Mouse (Mus musculus): ENCODE results near the gene 1810046K07Rik. TPM values are rescaled to one million over a fixed set of nuclear protein-coding genes. Genes with fewer than 3 reads are reported as not detected.
A peak's percentile ranks its signal among the peaks of the same experiment; 100 is the strongest.

1810046K07Rik gene
- polyA plus RNA-seq, 1 experiment from 2014 or later: not detected

GRCm38 (mm10) chr9:51293541-51293940 is 35.2 kb downstream of the 1810046K07Rik start:
- no peaks in the 10 kb centered on the region for H3K9me3 ChIP-seq (ENCODE audit: control insufficient read depth, low read length)
- ATAC-seq (ENCODE audit: insufficient number of reproducible peaks, insufficient read depth, low FRiP score, low read depth): no peak
- no peaks in the 10 kb centered on the region for H3K4me1 ChIP-seq (ENCODE audit: control insufficient read depth in 2 of 2, insufficient read depth in 2 of 2, low read length in 2 of 2)
- no peak overlapping the region for H3K4me2 ChIP-seq (ENCODE audit: low read length)
- no peaks in the 10 kb centered on the region for H3K36me3 ChIP-seq (ENCODE audit: control insufficient read depth, insufficient read depth, low read length)
- H3K4me3 ChIP-seq (ENCODE audit: control insufficient read depth in 1 of 2, insufficient read depth in 1 of 2, low read depth in 1 of 2, low read length in 2 of 2): no peak overlapping the region
- H3K9ac ChIP-seq (ENCODE audit: low read length): no peak overlapping the region; the same call in 1 of the 2 replicates
- H3K27me3 ChIP-seq (ENCODE audit: control insufficient read depth, insufficient read depth, low read length): no peaks in the 10 kb centered on the region
- H3K27ac ChIP-seq (replicated peaks in 1 of 2; ENCODE audit: control insufficient read depth in 1 of 2, insufficient read depth in 1 of 2, low read depth in 2 of 2, low read length in 2 of 2): no peak overlapping the region
- 67% methylated on average over 8 of the region's 8 CpGs for WGBS

- Histone ChIP-seq H3K4me3 (ENCODE audit: control insufficient read depth in 1 of 2, insufficient read depth in 1 of 2, low read depth in 1 of 2, low read length in 2 of 2) (no peak overlapping the region), H3K4me1 (ENCODE audit: control insufficient read depth in 2 of 2, insufficient read depth in 2 of 2, low read length in 2 of 2) (no peaks in the 10 kb centered on the region), H3K27ac (replicated peaks in 1 of 2; ENCODE audit: control insufficient read depth in 1 of 2, insufficient read depth in 1 of 2, low read depth in 2 of 2, low read length in 2 of 2) (no peak overlapping the region), H3K9ac (ENCODE audit: low read length) (no peak overlapping the region), H3K27me3 (ENCODE audit: control insufficient read depth, insufficient read depth, low read length) (no peaks in the 10 kb centered on the region), H3K4me2 (ENCODE audit: low read length) (no peak overlapping the region), H3K9me3 (ENCODE audit: control insufficient read depth, low read length) (no peaks in the 10 kb centered on the region), H3K36me3 (ENCODE audit: control insufficient read depth, insufficient read depth, low read length) (no peaks in the 10 kb centered on the region)
- WGBS: 26% methylated on average over 4 of the region's 4 CpGs
- no peak; the same call in 1 of the 2 replicates for ATAC-seq (ENCODE audit: insufficient number of reproducible peaks, insufficient read depth, low FRiP score, low read depth)
These were observed 36.0 kb downstream of the 1810046K07Rik start for GRCm38 (mm10) chr9:51292674-51293073.

- Histone ChIP-seq H3K9ac (ENCODE audit: low read length) (no peak overlapping the region), H3K36me3 (ENCODE audit: control insufficient read depth, insufficient read depth, low read length) (no peaks in the 10 kb centered on the region), H3K4me3 (ENCODE audit: control insufficient read depth in 1 of 2, insufficient read depth in 1 of 2, low read depth in 1 of 2, low read length in 2 of 2) (no peak overlapping the region), H3K4me2 (ENCODE audit: low read length) (no peak overlapping the region), H3K9me3 (ENCODE audit: control insufficient read depth, low read length) (no peaks in the 10 kb centered on the region), H3K27me3 (ENCODE audit: control insufficient read depth, insufficient read depth, low read length) (no peaks in the 10 kb centered on the region), H3K27ac (replicated peaks in 1 of 2; ENCODE audit: control insufficient read depth in 1 of 2, insufficient read depth in 1 of 2, low read depth in 2 of 2, low read length in 2 of 2) (no peak overlapping the region), H3K4me1 (ENCODE audit: control insufficient read depth in 2 of 2, insufficient read depth in 2 of 2, low read length in 2 of 2) (no peaks in the 10 kb centered on the region)
- 59% methylated on average over 4 of the region's 4 CpGs for WGBS
- ATAC-seq (ENCODE audit: insufficient number of reproducible peaks, insufficient read depth, low FRiP score, low read depth): no peak
These were observed 37.7 kb downstream of the 1810046K07Rik start for GRCm38 (mm10) chr9:51290980-51291379.

GRCm38 (mm10) chr9:51286079-51286478 is 42.6 kb downstream of the 1810046K07Rik start:
- Histone ChIP-seq H3K9me3 (ENCODE audit: control insufficient read depth, low read length) (no peaks in the 10 kb centered on the region), H3K4me2 (ENCODE audit: low read length) (no peak overlapping the region), H3K4me3 (ENCODE audit: control insufficient read depth in 1 of 2, insufficient read depth in 1 of 2, low read depth in 1 of 2, low read length in 2 of 2) (no peak overlapping the region), H3K9ac (ENCODE audit: low read length) (no peak overlapping the region), H3K36me3 (ENCODE audit: control insufficient read depth, insufficient read depth, low read length) (no peaks in the 10 kb centered on the region), H3K27me3 (ENCODE audit: control insufficient read depth, insufficient read depth, low read length) (no peaks in the 10 kb centered on the region; the same call in 1 of the 2 replicates), H3K4me1 (ENCODE audit: control insufficient read depth in 2 of 2, insufficient read depth in 2 of 2, low read length in 2 of 2) (no peaks in the 10 kb centered on the region), H3K27ac (replicated peaks in 1 of 2; ENCODE audit: control insufficient read depth in 1 of 2, insufficient read depth in 1 of 2, low read depth in 2 of 2, low read length in 2 of 2) (no peak overlapping the region)
- ATAC-seq (ENCODE audit: insufficient number of reproducible peaks, insufficient read depth, low FRiP score, low read depth): no peak
- WGBS: 39% methylated on average over 2 of the region's 2 CpGs

GRCm38 (mm10) chr9:51278500-51279381 is 50.0 kb downstream of the 1810046K07Rik start, which contains the start of gene Colca2:
TSS of gene Colca2 (minus strand) at chr9:51278569.
- under 1% methylated on average over 52 of the region's 53 CpGs for WGBS
- H3K9ac ChIP-seq (ENCODE audit: low read length): peak within 1 kb of the TSS; percentile 86
- peak within 1 kb of the TSS; percentile 70 to 90 for H3K4me3 ChIP-seq (ENCODE audit: control insufficient read depth in 1 of 2, insufficient read depth in 1 of 2, low read depth in 1 of 2, low read length in 2 of 2)
- peaks cover 3 to 12% of the 10 kb centered on the region in 2 experiments for H3K4me1 ChIP-seq (ENCODE audit: control insufficient read depth in 2 of 2, insufficient read depth in 2 of 2, low read length in 2 of 2)
- H3K36me3 ChIP-seq (ENCODE audit: control insufficient read depth, insufficient read depth, low read length): no peaks in the 10 kb centered on the region
- no peaks in the 10 kb centered on the region; the same call in 1 of the 2 replicates for H3K27me3 ChIP-seq (ENCODE audit: control insufficient read depth, insufficient read depth, low read length)
- peak within 1 kb of the TSS; percentile 93 for H3K4me2 ChIP-seq (ENCODE audit: low read length)
- peak; percentile 95 for ATAC-seq (ENCODE audit: insufficient number of reproducible peaks, insufficient read depth, low FRiP score, low read depth)
- H3K9me3 ChIP-seq (ENCODE audit: control insufficient read depth, low read length): no peaks in the 10 kb centered on the region
- H3K27ac ChIP-seq (replicated peaks in 1 of 2; ENCODE audit: control insufficient read depth in 1 of 2, insufficient read depth in 1 of 2, low read depth in 2 of 2, low read length in 2 of 2): peak within 1 kb of the TSS; percentile 66 to 73

- peak overlapping the region; percentile 70 to 90 for H3K4me3 ChIP-seq (ENCODE audit: control insufficient read depth in 1 of 2, insufficient read depth in 1 of 2, low read depth in 1 of 2, low read length in 2 of 2)
- no peaks in the 10 kb centered on the region; the same call in 1 of the 2 replicates for H3K27me3 ChIP-seq (ENCODE audit: control insufficient read depth, insufficient read depth, low read length)
- peak overlapping the region; percentile 93 for H3K4me2 ChIP-seq (ENCODE audit: low read length)
- H3K9me3 ChIP-seq (ENCODE audit: control insufficient read depth, low read length): no peaks in the 10 kb centered on the region
- peak overlapping the region; percentile 66 to 73 for H3K27ac ChIP-seq (replicated peaks in 1 of 2; ENCODE audit: control insufficient read depth in 1 of 2, insufficient read depth in 1 of 2, low read depth in 2 of 2, low read length in 2 of 2)
- H3K36me3 ChIP-seq (ENCODE audit: control insufficient read depth, insufficient read depth, low read length): no peaks in the 10 kb centered on the region
- peak overlapping the region; percentile 86 for H3K9ac ChIP-seq (ENCODE audit: low read length)
- WGBS: 22% methylated on average over 13 of the region's 13 CpGs
- no peak for ATAC-seq (ENCODE audit: insufficient number of reproducible peaks, insufficient read depth, low FRiP score, low read depth)
- H3K4me1 ChIP-seq (ENCODE audit: control insufficient read depth in 2 of 2, insufficient read depth in 2 of 2, low read length in 2 of 2): peaks cover 3 to 12% of the 10 kb centered on the region in 2 experiments
These were observed 50.8 kb downstream of the 1810046K07Rik start for GRCm38 (mm10) chr9:51277834-51278498.

- no peak overlapping the region for H3K27ac ChIP-seq (replicated peaks in 1 of 2; ENCODE audit: control insufficient read depth in 1 of 2, insufficient read depth in 1 of 2, low read depth in 2 of 2, low read length in 2 of 2)
- no peaks in the 10 kb centered on the region for H3K9me3 ChIP-seq (ENCODE audit: control insufficient read depth, low read length)
- peaks cover 4 to 12% of the 10 kb centered on the region in 2 experiments for H3K4me1 ChIP-seq (ENCODE audit: control insufficient read depth in 2 of 2, insufficient read depth in 2 of 2, low read length in 2 of 2)
- no peak overlapping the region for H3K4me3 ChIP-seq (ENCODE audit: control insufficient read depth in 1 of 2, insufficient read depth in 1 of 2, low read depth in 1 of 2, low read length in 2 of 2)
- H3K4me2 ChIP-seq (ENCODE audit: low read length): no peak overlapping the region
- no peak overlapping the region for H3K9ac ChIP-seq (ENCODE audit: low read length)
- no peaks in the 10 kb centered on the region for H3K36me3 ChIP-seq (ENCODE audit: control insufficient read depth, insufficient read depth, low read length)
- WGBS: 34% methylated on average over 4 of the region's 4 CpGs
- no peak for ATAC-seq (ENCODE audit: insufficient number of reproducible peaks, insufficient read depth, low FRiP score, low read depth)
- H3K27me3 ChIP-seq (ENCODE audit: control insufficient read depth, insufficient read depth, low read length): no peaks in the 10 kb centered on the region
These were observed 54.0 kb downstream of the 1810046K07Rik start for GRCm38 (mm10) chr9:51274678-51275077.
